Mouse (Mus musculus): ENCODE data around the gene Mroh7.
A peak's percentile ranks its signal among the peaks of the same experiment; 100 is the strongest.
"Not testable (repeated sequence)": the region's sequence is repeated elsewhere in the genome, so short reads cannot be mapped to it uniquely, and the experiment has no call there.

Gene Mroh7

DNA sequence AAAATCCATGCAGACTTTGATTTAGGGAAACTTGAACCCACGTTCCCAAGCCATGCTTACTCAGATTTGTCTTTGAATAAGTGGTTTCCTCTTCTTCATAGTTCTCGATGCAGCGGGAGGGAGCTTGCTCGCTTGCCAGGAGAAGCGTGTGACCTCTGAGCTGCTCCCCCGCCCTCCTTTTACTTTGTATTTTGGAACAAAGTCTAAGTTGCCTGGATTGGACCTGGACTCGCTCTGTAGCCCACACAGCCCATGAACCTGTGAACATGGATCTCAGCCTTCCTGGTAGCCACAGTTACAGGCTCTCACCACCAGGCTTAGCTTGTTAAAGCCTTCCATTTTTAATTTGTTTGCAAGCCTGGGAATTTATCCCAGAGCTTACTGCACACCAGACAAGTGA lies at the start of gene Mroh7:
Mroh7 (minus strand) TSS at position 112 of the 400 bp plus-strand sequence.
- DNase-seq (ENCODE audit: low read depth, low spot score) = peak; percentile 18

DNA sequence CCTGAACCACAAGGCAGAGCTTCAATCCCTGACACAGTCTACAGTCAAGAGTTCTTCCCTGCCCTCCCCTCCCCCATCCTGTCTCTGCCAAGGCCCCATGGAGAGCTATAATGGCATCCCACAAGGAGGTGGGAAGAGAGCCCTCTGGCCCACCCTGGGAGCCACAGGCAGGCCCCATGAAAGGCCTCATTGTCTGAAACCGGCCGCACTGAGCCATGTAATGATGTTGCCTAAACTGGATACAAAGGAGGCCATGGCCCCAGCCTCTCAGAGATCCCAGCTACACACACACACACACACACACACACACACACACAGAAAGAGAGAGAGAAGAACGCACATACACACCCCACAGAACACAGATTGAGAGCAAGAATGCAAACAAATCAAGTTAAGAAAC lies 49.3 kb upstream of the Mroh7 start:
- no peak for DNase-seq (ENCODE audit: low read depth, low spot score)

DNA sequence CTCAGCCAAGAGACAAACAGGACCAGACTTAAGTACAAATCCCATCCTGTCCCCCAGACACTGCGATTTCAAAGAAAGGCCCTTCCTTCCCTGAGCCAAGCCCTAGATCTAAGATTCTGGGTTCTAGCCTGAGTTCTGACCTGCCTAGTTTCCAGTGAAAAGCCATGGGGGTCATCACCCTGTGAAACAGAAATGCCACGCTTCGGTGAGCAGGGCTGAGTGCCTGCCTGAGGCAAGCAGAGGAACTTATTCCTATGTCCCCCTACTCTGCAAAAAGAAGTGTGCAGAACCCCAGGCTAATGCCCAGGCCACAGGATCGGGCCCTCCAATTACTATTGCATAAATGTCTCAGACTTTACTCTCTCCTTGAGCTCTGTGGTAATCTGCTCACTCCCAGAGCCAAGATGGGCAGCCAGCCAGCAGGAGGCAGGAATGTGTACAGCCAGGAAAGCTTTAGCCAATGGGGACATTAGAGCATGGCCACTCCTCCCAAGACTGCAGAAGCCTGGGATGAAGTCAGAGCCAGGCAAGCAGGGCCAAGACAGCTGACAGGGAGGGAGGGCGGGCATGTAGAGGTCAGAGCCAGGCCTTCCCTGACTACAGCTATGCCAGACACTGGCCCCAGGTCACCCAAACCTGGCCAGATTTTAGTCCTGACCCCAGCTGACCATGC lies 47.5 kb upstream of the Mroh7 start:
- peak; percentile 45 for DNase-seq (ENCODE audit: low read depth, low spot score)

DNA sequence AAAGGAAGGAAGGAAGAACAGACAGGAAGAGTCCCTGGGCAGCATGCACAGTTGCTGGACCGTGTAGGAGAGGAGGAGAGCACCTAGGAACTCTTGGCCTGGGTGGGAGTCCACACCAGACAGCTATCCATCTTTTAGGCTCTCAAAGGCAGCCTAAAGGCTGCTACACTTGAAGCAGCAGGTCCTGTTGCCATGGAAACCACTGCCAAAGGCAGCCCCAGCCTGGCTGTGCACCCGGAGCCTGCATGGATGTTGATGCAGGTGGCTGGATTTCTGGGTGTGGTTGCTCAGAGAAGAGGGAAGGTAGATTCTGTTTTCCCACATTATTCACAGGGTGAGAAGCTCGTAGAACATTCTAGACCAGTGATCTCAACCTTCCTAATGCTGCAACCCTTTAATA lies 46.3 kb upstream of the Mroh7 start:
- peak; percentile 70 for DNase-seq (ENCODE audit: low read depth, low spot score)

DNA sequence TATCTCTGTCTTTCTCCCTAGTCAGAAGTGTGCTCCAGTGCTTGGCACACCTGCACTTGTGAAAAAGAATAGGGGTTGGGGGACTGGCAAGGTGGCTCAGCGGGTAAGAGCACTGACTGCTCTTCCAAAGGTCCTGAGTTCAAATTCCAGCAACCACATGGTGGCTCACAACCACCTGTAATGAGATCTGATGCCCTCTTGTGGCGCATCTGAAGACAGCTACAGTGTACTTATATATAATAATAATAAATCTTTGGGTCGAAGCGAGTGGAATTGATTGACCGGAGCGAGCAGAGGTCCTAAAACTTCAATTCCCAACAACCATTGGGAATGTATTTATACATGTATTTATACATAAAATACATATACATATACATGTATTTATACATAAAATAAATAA lies 45.0 kb upstream of the Mroh7 start:
- DNase-seq (ENCODE audit: low read depth, low spot score) = not testable (repeated sequence)

DNA sequence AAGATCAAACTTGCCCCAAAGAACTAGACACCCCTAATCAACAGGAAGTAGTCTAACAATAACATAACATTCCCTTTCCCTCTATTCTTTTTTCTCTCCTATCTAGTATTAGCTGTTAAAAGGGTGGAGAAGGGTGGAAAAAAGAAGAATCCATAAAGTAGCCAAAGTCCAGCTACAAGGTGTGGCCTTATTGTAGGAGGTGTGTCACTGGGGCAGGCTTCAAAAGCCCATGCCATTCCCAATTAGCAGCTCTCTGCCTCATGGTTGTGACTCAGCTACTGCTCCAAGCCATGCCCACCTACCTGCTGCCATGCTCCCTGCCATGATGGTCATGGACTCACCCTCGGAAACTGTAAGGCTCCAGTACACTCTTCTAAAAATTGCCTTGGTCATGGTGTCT lies 41.8 kb upstream of the Mroh7 start:
- no peak for DNase-seq (ENCODE audit: low read depth, low spot score)

DNA sequence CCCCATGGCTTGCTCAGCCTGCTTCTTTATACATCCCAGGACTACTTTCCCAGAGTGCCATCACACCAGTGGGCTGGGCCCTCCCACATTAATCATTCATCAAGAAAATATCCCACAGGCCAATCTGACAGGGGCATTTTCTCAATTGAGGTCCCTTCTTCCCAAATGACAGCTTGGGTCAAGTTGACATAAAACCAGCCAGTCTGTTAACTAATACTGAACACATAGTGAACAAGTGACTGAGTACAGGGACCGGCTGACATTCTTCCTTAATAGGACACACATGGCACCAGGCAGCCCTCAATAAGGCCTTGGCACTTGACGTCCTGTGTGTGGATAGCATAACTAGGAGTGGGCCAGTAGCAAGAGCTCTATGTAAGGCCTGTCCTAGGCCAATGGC lies 38.6 kb upstream of the Mroh7 start:
- no peak for DNase-seq (ENCODE audit: low read depth, low spot score)

DNA sequence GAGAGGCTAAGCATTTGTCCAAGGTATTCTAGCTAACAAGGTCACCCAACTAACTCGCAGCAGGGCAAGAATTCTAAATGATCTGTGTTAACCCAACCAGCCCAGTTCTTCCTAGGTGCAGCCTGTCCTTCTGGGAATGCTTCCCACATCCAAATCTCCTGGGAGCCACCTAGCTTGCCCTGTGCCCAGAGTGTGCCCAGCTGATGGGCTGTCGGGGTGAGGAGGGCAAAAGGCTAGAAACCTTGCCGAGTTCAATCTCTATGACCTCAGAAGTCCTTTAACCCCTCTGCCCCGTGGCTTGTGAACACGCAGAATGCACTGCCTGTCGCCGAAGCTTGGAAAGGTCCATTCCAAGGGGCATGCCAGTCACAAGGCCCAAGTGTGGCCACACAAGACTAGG lies 33.4 kb upstream of the Mroh7 start:
- DNase-seq (ENCODE audit: low read depth, low spot score) = no peak

DNA sequence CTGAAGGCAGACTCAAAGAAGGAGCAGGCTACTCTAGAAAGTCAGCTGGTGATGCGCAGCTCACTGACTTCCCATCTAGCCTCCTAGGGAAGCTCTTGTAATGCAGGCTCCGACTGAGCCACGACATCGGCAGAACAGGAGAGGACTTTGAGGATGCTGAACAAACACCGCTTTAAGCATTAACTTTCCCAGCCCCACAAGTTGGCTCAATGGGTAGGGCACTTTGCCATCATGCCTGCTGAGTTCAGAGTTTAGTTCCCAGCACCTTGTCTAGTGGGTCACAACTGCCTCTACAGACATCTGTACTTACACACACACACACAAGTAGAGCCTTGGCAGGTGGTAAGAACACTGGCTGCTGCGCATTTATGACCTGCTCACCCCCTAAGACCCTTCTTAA lies 21.0 kb upstream of the Mroh7 start:
- DNase-seq (ENCODE audit: low read depth, low spot score) = no peak

DNA sequence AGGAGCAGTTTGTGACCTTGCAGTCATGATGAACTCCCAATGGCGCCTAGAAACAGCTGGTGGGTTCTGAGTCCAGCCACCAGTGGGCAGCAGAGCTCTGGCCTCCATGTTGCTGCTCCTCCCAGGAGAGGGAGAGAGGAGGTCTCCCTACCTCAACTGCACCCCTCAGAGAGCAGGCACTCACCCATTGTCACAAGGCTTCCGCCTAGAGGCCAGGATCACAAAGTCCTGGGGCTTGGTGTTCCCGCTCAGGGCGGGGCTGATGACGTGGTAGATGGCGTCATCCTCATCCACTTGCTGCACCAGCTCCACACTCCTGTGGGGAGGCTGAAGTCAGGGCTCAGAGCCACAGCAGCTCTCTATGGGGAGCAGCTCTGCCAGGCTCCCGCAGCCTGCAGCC lies 19.0 kb upstream of the Mroh7 start:
- peak; percentile 85 for DNase-seq (ENCODE audit: low read depth, low spot score)

DNA sequence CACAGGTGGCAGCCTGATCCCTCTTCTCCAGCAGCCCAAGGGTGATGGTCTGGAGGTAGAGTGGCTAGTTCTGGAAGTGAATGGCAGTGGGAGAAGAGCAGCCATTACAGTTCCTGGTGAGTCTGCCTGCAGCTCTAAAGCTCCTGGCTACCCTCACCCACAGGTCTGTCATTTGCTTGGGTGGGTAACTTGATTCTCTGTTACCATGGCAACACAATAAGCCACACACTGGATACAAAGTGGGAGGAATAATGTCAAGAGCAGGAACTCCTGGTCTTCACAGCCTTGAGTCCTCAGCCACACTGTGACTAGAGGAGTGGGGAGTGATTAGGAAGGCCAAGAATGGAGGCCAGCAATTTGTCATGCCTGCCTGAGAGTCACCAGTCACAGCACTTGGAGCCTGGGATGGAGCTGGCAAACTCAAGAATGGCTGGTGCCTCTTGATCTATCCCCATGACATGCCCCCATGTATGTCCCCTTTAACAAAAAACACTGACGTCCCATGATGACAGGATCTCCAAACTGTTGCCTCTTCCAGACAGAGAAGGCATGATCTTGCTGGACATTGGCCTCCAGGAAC lies 16.4 kb upstream of the Mroh7 start:
- no peak for DNase-seq (ENCODE audit: low read depth, low spot score)

DNA sequence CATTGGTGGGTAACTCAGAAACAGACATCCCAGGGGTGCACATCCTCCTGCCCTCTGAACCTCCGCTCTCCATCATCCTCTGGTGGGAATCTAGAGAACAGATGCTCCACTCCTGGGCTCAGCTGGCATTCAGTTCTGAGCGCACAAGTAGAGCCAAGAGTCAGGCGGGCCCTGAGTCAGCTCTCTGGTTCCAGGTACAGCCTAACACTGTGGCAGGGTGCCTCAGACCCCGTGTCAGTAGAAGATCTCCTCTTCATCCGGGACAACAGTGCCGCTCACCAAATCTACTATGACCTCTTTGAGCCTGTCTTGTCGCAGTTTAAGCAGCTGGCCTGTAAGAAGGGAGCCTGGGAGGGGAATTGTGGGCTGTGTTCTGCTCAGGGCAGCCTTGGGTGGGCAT lies 15.1 kb upstream of the Mroh7 start:
- DNase-seq (ENCODE audit: low read depth, low spot score) = no peak

DNA sequence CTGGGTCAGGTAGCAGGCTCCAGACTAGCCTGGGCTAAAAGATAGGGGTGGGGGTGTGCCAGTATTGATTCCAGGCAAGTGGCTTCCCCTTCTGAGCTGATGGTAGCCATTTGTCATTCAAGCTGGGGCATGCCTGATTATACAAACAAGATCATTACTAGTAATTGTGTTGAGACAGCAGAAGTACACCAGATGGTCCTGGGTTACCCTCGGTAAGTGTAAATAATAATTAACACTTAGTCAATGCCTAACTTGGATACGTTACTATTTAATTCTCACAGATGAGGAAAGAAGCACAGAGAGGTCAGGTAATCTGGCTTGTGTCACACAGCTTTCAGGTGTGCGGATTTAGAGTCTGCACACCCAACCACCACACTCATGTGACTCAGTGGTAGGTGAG lies 7.2 kb upstream of the Mroh7 start:
- no peak for DNase-seq (ENCODE audit: low read depth, low spot score)

DNA sequence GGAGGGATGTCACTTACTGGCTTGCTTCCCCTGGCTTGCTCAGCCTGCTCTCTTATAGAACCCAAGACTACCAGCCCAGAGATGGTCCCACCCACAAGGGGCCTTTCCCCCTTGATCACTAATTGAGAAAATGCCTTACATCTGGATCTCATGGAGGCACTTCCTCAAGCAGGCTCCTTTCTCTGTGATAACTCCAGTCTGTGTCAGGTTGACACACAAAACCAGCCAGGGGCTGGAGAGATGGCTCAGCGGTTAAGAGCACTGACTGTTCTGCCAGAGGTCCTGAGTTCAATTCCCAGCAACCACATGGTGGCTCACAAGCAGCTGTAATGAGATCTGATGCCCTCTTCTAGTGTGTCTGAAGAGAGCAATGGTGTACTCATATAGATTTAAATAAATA lies 6.2 kb upstream of the Mroh7 start:
- DNase-seq (ENCODE audit: low read depth, low spot score) = not testable (repeated sequence)

DNA sequence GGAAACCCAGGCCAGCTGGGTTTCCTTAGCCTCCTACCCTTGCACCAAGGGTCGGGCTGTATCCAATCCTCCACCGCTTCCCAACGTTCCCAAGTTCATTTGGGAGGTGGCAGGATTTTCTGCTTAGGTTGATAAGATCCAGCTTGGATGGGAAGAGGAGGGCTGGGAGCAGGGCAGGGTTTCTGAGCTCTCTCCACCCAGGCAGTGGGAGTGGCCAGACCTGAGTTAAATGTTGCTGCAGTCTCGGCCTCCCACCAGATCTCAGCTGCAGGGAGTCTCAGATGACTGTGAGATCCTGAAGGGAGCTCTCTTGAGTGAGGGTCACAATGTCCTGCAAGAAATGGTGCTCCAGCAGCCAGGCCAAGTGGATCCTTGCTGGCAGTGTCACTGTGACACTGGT lies 2.9 kb upstream of the Mroh7 start, which contains the start of gene Fam151a:
Fam151a (plus strand) TSS at position 254 of the 400 bp plus-strand sequence.
- DNase-seq (ENCODE audit: low read depth, low spot score) = peak; percentile 29

DNA sequence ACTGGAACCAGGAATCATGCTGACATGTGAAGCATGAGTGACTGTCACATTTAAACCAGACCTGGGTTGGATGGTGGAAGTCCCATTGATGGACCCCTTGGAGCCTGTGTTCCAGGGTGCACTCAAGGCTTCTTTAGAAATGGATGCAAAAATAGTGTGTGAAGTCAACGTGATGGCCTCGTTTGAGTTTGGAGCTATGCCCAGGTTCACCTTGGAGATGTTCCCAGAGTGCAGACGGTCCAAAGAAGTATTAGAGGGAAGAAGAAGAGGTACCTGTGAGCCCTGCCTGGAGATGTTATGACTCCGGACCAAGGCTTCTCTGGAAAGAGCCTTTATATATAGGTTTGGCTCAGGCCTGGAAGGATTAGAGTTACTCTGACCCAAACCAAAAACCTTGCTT lies 10.1 kb downstream of the Mroh7 start:
- DNase-seq (ENCODE audit: low read depth, low spot score) = no peak

DNA sequence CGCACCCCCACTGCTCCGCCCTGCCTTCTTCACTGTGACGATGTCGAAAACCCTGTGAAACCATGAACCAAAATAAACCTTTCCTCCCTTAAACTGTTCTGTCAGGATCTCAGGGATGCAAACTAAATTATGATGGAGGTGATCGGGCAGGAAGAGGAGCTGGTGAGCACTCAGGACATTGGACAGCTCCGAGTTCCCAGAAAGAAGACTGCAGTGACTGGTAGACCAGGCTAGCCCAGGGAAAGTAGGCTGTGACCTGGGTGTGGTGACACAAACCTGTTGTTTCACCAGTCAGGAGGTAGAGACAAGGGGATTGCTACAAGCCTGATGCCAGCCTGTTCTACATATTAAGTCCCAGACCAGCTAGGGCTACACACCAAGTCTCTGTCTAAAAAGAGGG lies 17.1 kb downstream of the Mroh7 start:
- DNase-seq (ENCODE audit: low read depth, low spot score) = peak; percentile 60

DNA sequence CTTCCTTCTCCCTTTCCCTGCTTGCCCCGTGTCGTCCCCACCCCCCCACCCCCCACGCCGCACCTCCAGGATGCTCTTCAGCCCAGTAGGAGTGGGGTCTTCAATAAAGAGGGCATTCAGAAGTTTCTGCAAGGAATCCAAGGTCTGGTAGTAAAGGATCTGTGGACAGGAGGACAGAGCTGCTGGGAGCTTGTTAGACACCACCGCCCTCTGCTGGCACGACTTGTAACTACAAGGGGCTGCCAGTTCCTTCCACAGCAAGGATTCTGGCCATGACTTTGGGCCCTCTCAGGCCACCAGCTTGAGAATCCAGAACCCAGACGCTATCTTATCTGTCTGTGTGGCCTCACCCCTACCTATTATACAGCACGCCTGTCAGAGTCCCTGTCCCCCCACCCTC lies 22.3 kb downstream of the Mroh7 start:
- DNase-seq (ENCODE audit: low read depth, low spot score) = peak; percentile 86

DNA sequence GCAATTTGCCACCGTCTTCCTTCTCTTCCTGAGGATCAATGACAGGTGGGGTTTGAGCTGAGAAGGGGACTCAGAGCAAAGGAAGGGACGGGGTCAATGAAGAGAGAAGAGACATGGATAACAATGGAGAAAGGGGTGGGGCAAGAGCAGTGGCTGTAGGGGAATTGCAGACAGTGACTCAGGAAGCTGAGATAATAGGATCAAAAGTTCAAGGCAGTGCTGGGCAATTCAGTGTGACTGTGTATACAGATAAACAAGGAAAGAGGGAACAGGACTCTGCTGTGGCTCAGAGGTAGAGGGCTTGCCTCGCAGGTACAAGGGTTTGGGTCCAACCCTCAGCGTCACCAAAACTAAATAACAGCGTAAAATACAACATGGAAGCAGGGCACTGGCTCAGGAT lies 22.8 kb downstream of the Mroh7 start:
- peak; percentile 81 for DNase-seq (ENCODE audit: low read depth, low spot score)

DNA sequence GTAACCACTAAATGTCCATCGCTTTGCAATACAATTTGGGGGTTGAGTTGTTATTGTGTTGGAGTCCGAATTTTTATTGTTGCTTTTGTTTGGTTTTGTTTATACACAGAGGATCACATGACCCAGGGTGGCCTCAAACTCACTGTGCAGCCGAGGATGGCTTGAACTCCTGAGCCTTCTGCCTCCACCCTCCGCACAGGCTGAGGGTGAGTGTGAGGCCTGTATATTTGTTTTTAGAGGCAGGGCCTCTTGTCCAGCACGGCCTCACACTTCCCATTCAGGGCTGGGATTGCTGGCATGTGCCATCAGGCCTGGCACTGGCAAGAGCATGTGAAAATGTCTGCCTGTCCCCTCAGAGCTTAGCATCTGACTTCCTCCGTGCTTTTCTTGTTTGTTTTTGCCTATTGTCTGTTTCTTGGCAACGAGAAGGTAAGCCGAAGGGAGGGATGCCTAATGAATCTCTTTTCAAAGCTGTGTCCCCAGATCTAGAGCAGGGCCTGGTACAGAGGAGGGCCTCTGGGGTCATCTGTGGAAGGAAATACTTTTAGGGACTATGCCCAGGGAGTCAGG lies 25.5 kb downstream of the Mroh7 start:
- peak; percentile 12 for DNase-seq (ENCODE audit: low read depth, low spot score)

DNA sequence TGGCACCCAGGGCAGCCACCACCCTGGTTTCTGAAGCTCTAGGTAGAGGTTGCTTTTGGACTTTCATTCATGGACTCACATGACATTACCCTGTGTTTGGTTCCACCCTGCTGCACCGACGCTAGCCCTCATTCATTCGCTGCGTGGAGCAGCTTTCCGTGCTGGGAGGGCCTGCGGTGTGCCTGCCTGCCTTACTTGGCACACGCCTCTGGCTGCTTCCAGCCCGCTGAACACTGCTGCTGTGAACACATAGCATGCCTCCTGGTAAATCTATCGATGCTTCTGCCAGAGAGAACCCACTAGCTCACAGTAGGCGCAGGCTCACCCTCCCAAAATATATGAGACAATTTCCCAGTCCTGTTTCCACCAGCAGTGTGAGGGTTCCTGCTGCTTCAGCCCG lies 26.3 kb downstream of the Mroh7 start:
- peak; percentile 63 for DNase-seq (ENCODE audit: low read depth, low spot score)

DNA sequence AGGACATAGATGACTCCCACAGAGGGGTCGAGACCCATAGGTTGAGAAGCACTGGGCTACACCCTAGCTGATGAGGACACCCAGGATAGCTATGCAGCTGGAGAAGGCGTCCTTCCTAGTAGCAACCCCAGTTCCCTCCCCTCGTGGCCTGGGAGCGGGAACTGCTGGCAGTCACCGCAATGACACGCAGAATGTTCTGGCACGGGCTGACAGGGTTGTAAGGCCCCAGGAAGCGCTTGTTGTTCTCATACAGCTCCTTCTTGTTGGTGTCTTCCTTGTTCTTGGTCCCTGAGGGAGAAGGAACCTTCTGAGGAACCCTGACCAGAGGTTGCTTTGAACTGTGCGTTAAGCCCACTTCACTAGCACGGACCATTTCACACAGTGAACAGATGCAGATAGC lies 26.8 kb downstream of the Mroh7 start:
- peak; percentile 32 for DNase-seq (ENCODE audit: low read depth, low spot score)

DNA sequence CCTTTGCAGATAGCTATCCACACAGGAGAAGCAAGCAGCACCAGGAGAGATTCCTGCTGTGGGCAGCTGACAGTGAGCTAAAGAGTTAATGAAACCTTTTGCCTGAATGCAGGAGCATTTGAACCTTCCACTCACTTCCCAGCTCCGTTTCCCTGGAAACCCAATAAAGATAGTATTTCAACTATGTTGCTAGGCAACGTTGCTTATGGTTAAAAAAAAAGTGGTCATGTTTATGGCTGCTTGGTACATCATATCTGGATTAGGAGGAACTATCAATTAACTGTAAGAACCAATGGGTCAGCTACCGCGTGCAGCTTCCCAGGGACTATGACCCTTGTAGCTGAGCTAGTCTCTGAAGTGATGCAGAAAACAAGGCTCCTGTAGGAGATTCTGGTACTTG lies 29.9 kb downstream of the Mroh7 start:
- DNase-seq (ENCODE audit: low read depth, low spot score) = no peak
